Mouse (Mus musculus) lung, postnatal 0 days (tissue): ENCODE measurements around the gene Spef2.

Experiments
- CTCF ChIP-seq: IDR thresholded peaks from 2 replicates; pipeline ENCODE4 v1.5.1; 2016; ENCODE audit warnings: antibody characterized with exemption, mild to moderate bottlenecking
- EP300 ChIP-seq: IDR thresholded peaks from 2 replicates; pipeline ENCODE4 v1.6.1; 2016; ENCODE audit warnings: antibody characterized with exemption, mild to moderate bottlenecking, control low read depth

GRCm38 (mm10) chr15:9661215-9661614 lies 87.5 kb downstream of the Spef2 start:
- no peak for TF ChIP-seq CTCF
- TF ChIP-seq EP300, result no peak
